Mouse (Mus musculus) forebrain, embryonic 10.5 days (tissue): ENCODE results near the gene Plin3. TPM values are rescaled to one million over a fixed set of nuclear protein-coding genes. Genes with fewer than 3 reads are reported as not detected.

Experiments
- DNase-seq: peaks from one replicate; pipeline ENCODE4 v3.0.0-alpha.2; 2017; ENCODE audit warnings: low spot score; ENCODE audit errors: extremely low spot score
- H3K27ac ChIP-seq: fragments of 300-500 bp; sonication (generic); 2 replicates; pipeline ENCODE4 v1.5.1; 2016; ENCODE audit warnings: mild to moderate bottlenecking
- H3K27me3 ChIP-seq: fragments of 300-500 bp; sonication (generic); 2 replicates; pipeline ENCODE4 v1.6.1; 2016; ENCODE audit warnings: mild to moderate bottlenecking; ENCODE audit not compliant: poor library complexity, severe bottlenecking
- H3K36me3 ChIP-seq: fragments of 300-500 bp; sonication (generic); replicated peaks from 2 replicates; pipeline ENCODE4 v1.6.1; 2016; ENCODE audit warnings: mild to moderate bottlenecking, moderate library complexity
- H3K4me1 ChIP-seq: fragments of 300-500 bp; sonication (generic); 2 replicates; pipeline ENCODE4 v1.6.1; 2016
- H3K4me3 ChIP-seq: fragments of 300-500 bp; sonication (generic); 2 replicates; pipeline ENCODE4 v1.5.1; 2016; ENCODE audit warnings: mild to moderate bottlenecking, moderate library complexity
- H3K9me3 ChIP-seq: fragments of 300-500 bp; sonication (generic); 2 replicates; pipeline ENCODE4 v1.6.1; 2016; ENCODE audit warnings: mild to moderate bottlenecking, moderate library complexity
- WGBS: fragments of 180-500 bp; shearing (Covaris S2); methylation state at CpG from one replicate; pipeline ENCODE4 v1.1.7; 2016; 5-methylcytosine and 5-hydroxymethylcytosine counted together
- microRNA counts: library from miRNA; unstranded; fragments of <30 nt; microRNA quantifications from one replicate; lab custom pipeline; 2017
- microRNA-seq: library from miRNA; unstranded; fragments of <30 nt; microRNA quantifications from one replicate; pipeline ENCODE4, GENCODE M21; 2017
- polyA plus RNA-seq: library from polyadenylated mRNA; unstranded; fragments of >200 nt; fragmentation: Nextera tagmentation; extraction: Ambion mirVana; gene quantifications from 2 replicates; pipeline ENCODE4 v1.2.1, GENCODE M21; 2016

The Plin3 gene
- polyA plus RNA-seq, 1 experiment from 2014 or later, result 58.3 TPM

- H3K9me3 ChIP-seq, result no peaks in the 10 kb centered on the region
- 0 out of 2 replicates have a peak overlapping the region, but pooled peaks have one; percentile 15 for H3K27ac ChIP-seq
- H3K4me1 ChIP-seq, result peaks cover 16% of the 10 kb centered on the region
- H3K36me3 ChIP-seq, result no peaks in the 10 kb centered on the region
- H3K4me3 ChIP-seq, result peak overlapping the region; percentile 2; the same call in 1 of the 2 replicates
- WGBS, result 26% methylated on average over 6 of the region's 6 CpGs
- peak; percentile 61 for DNase-seq
- H3K27me3 ChIP-seq, result no peaks in the 10 kb centered on the region
These were observed 41.4 kb downstream of the Plin3 start for GRCm38 (mm10) chr17:56251136-56251829.

- Histone ChIP-seq H3K27ac (no peak overlapping the region), H3K9me3 (no peaks in the 10 kb centered on the region), H3K27me3 (peaks cover 12% of the 10 kb centered on the region), H3K4me3 (no peak overlapping the region), H3K36me3 (no peaks in the 10 kb centered on the region), H3K4me1 (peaks cover 13% of the 10 kb centered on the region)
- WGBS, result 70% methylated on average over 7 of the region's 7 CpGs
- DNase-seq, result no peak
These were observed 47.1 kb downstream of the Plin3 start for GRCm38 (mm10) chr17:56245608-56246007.

- peak; percentile 89 for DNase-seq
- under 1% methylated on average over 33 of the region's 33 CpGs for WGBS
- H3K36me3 ChIP-seq, result no peaks in the 10 kb centered on the region
- H3K27me3 ChIP-seq, result peaks cover 12% of the 10 kb centered on the region
- peak overlapping the region; percentile 33 for H3K4me3 ChIP-seq
- no peak overlapping the region for H3K27ac ChIP-seq
- H3K4me1 ChIP-seq, result peaks cover 15% of the 10 kb centered on the region
- H3K9me3 ChIP-seq, result no peaks in the 10 kb centered on the region
These were observed 50.9 kb downstream of the Plin3 start for GRCm38 (mm10) chr17:56241541-56242401.

- H3K27me3 ChIP-seq, result no peaks in the 10 kb centered on the region
- peak overlapping the region; percentile 31; the same call in 1 of the 2 replicates for H3K27ac ChIP-seq
- 3% methylated on average over 14 of the region's 14 CpGs for WGBS
- no peaks in the 10 kb centered on the region for H3K9me3 ChIP-seq
- H3K4me3 ChIP-seq, result peak overlapping the region; percentile 19; the same call in 1 of the 2 replicates
- no peaks in the 10 kb centered on the region for H3K36me3 ChIP-seq
- peak; percentile 79 for DNase-seq
- peaks cover 17% of the 10 kb centered on the region for H3K4me1 ChIP-seq
These were observed 58.7 kb downstream of the Plin3 start for GRCm38 (mm10) chr17:56233818-56234469.

- Histone ChIP-seq H3K4me3 (peak overlapping the region; percentile 19; the same call in 1 of the 2 replicates), H3K27me3 (no peaks in the 10 kb centered on the region), H3K27ac (no peak overlapping the region), H3K36me3 (no peaks in the 10 kb centered on the region), H3K9me3 (no peaks in the 10 kb centered on the region), H3K4me1 (peaks cover 17% of the 10 kb centered on the region)
- DNase-seq, result no peak
- WGBS, result 58% methylated on average over 8 of the region's 8 CpGs
These were observed 59.3 kb downstream of the Plin3 start for GRCm38 (mm10) chr17:56233389-56233788.

GRCm38 (mm10) chr17:56229943-56230342, 62.7 kb downstream of the Plin3 start:
- Histone ChIP-seq H3K4me3 (no peak overlapping the region), H3K36me3 (no peaks in the 10 kb centered on the region), H3K27ac (no peak overlapping the region), H3K9me3 (no peaks in the 10 kb centered on the region), H3K4me1 (peaks cover 12% of the 10 kb centered on the region), H3K27me3 (no peaks in the 10 kb centered on the region)
- DNase-seq, result no peak
- WGBS, result 70% methylated on average over 10 of the region's 10 CpGs

MicroRNAs within 50 kb of the gene (microRNA counts, 519-probe panel; counts per million panel counts)
- microRNA mmu-miR-7b (lab: Ali Mortazavi, UCI), result 341 counts per million, percentile 65 among the panel's probes with 10 or more counts

Small RNA genes within 50 kb of the gene (microRNA-seq; reads per million reads assigned to microRNA genes)
- gene Mir7b, result 174 reads per million, percentile 53 among the genes with 10 or more reads in this experiment

Other genes starting within 250 kb of the Plin3 start
- 30.2 and 32.4 TPM in 2 replicates for gene Ubxn6, start 217.8 kb downstream of the Plin3 start, polyA plus RNA-seq
- 188 and 200 TPM in 2 replicates for gene Hdgfl2, start 213.2 kb downstream of the Plin3 start, polyA plus RNA-seq
- 0.05 and 0.09 TPM in 2 replicates for gene Plin4, start 183.1 kb downstream of the Plin3 start, polyA plus RNA-seq
- 0.25 and 0.33 TPM in 2 replicates for gene Plin5, start 175.3 kb downstream of the Plin3 start, polyA plus RNA-seq
- gene Lrg1, start 170.9 kb downstream of the Plin3 start, polyA plus RNA-seq, result not detected in 2 replicates
- gene Sema6b, start 152.5 kb downstream of the Plin3 start, polyA plus RNA-seq, result 0.44 and 0.67 TPM in 2 replicates
- gene Tnfaip8l1, start 130.4 kb downstream of the Plin3 start, polyA plus RNA-seq, result 7.4 and 8.1 TPM in 2 replicates
- gene Mydgf, start 109.0 kb downstream of the Plin3 start, polyA plus RNA-seq, result 75.5 and 78.5 TPM in 2 replicates
- 49.7 and 51.2 TPM in 2 replicates for gene Dpp9, start 74.0 kb downstream of the Plin3 start, polyA plus RNA-seq
- 11.5 and 13.2 TPM in 2 replicates for gene Fem1a, start 36.1 kb downstream of the Plin3 start, polyA plus RNA-seq
- gene Ticam1, start 16.1 kb downstream of the Plin3 start, polyA plus RNA-seq, result 2.4 and 2.6 TPM in 2 replicates
- gene Arrdc5, start 7.4 kb upstream of the Plin3 start, polyA plus RNA-seq, result not detected in 2 replicates
- gene Uhrf1, start 10.4 kb upstream of the Plin3 start, polyA plus RNA-seq, result 331 and 343 TPM in 2 replicates
- gene Kdm4b, start 33.2 kb upstream of the Plin3 start, polyA plus RNA-seq, result 35.9 and 39.6 TPM in 2 replicates
- 80.3 and 91.5 TPM in 2 replicates for gene Ptprs, start 183.6 kb upstream of the Plin3 start, polyA plus RNA-seq
- not detected in 2 replicates for gene Znrf4, start 219.6 kb upstream of the Plin3 start, polyA plus RNA-seq